Mouse (Mus musculus): ENCODE results near the gene Map4k5. TPM values are rescaled to one million over a fixed set of nuclear protein-coding genes. Genes with fewer than 3 reads are reported as not detected.

Map4k5 gene
- total RNA-seq (2021) = 10 to 100 TPM; 28.7 to 30.1 TPM
- long read RNA-seq, experiment 1, partial matches to known transcripts = 5 of 46 reads
- long read RNA-seq, experiment 1, other reads (novel, unspliced or antisense) = 41 of 46 reads
- long read RNA-seq, experiment 2, full-length matches to known transcripts = 1 of 32 reads
- long read RNA-seq, experiment 2, partial matches to known transcripts = 2 of 32 reads
- long read RNA-seq, experiment 2, other reads (novel, unspliced or antisense) = 29 of 32 reads

DNA sequence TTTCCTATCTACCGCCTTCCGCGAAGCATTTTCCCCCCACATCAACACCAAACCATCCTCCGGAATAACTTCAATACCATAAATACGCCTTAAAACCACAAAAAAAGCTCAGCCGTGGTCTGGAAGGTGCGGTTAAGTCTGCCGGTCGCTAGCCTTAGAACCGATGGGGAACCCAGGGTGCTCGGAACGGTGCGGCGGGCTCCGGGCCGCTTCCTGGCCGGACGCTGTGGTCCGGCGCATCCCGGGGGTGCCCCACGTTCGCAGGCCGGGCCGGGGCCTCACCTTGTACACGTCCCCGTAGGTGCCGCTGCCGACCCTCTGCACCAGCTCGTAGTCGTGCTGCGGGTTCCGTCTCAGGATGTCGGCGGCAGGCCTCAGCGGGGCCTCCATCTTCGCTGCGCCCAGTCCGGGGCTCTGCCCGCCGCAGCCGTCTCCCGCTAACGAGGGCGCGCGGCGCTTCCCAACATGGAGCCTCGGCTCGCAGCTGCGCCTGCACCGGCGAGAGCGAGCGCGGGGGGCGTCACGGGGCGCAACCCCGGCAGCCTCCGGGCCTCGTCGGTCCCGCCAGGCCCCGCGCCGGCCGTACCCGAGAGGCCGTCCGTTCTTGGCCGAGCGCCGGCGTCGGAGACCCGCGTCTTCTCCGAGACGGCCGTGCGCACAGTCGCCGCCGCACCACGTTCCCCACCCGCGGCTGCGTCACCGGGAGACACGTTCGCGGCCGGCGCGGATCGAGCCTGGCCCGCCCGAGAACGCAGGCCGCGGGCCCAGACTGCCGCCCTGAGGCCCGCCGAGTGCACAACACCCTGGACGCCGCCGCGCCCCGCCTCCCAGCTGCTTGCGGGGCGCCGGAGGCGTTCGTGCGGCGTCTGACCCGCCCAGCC is at the start of gene Map4k5, which contains the start of gene Atl1:
Gene Map4k5, minus strand, starts transcription at position 830 of the 881 bp plus-strand sequence.
Gene Atl1, plus strand, starts transcription at position 244 of the 881 bp plus-strand sequence.
- intact Hi-C loops (cut with DNase I) = loop anchor here (1.0 kb wide), 2 partner anchors 134 to 159 kb away; no protein-coding TSS in a partner anchor
- DNase-seq = peak; percentile 93 to 94

DNA sequence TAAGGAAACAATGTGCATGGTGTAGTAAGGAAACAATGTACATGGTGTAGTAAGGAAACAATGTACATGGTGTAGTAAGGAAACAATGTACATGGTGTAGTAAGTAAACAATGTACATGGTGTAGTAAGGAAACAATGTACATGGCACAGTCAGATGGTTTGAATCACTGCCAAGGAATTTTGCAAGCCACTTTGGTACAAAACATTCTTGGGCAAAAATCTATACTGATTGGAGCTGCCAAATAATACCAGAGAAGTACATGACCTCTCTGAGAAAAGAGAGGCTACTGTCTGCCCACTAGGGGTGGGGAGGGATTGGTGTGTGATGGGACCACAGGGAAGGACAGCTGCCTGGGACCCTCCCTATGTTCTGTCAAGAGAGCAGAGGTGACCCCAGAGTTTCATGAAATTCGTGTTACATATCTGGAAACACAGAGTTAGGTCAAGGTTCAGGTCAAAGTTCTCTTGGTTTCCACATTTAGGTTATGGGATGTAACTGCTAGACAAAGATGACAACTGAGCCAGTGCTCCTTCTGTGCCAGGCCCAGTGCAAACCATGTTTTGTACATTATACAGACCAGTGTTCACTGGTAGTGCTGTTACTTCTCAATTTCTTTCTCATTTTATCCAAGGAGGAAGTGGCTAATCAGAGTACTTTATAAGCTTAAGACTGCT is 48.8 kb upstream of the Map4k5 start:
- intact Hi-C loops (cut with DNase I) = no loop called here
- DNase-seq = no peak

DNA sequence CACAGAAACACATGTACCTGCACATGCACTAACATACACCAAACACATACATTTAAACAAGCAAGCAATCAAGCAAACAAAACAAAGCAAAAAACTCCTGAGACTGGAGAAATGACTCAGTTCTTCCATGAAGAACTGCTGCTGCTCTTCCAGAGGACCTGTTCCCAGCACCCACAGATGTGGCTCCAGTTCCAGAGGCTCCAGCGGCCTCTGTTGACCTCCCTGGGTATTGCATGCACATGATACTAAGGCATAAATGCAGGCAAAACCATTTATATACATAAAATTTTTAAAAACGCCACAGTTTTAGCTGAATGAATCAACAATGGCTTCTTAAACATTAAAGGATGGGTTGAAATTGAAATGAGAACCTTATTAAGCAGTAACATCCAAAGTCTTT is 46.3 kb upstream of the Map4k5 start:
- no peak for DNase-seq
- intact Hi-C loops (cut with DNase I) = no loop called here

DNA sequence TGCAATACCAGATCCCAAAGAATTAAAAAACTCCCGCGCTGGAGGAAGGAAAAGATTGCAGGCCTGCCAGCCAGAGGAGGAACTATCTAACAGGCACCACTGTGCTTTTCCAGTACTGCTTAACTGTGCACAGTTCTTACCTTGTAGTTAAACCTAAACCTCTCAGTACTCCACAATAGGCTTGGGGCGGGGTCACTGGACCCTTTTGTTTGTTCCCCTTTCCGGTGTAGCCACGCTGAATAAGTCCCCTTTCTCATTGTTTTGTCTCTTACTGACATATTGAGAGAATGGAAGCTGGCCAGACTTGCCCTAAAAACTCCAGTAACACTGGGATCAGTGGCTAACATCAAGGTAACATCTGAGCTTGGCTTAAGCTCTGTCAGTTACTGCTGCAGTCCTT is 44.7 kb upstream of the Map4k5 start:
- no peak for DNase-seq
- intact Hi-C loops (cut with DNase I) = no loop called here

DNA sequence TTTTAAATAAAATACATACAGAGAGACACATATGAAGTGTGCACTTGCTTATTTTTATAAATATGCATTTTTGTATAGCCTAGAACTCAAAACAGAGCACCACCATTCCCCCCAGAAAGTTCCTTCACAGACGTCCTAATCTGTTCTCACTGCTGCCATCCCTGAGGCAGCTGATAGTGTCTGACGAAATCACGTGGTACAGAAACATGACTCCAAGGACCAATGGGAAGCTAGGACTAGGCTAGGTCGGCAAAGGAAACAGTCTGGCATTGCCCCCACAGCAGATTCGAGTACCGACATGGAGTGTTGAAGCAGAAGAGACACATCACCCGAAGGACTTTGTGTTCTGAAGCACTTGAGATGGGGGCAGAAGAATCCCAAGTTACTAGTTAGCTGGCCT is 33.7 kb upstream of the Map4k5 start:
- intact Hi-C loops (cut with DNase I) = no loop called here
- DNase-seq = no peak

DNA sequence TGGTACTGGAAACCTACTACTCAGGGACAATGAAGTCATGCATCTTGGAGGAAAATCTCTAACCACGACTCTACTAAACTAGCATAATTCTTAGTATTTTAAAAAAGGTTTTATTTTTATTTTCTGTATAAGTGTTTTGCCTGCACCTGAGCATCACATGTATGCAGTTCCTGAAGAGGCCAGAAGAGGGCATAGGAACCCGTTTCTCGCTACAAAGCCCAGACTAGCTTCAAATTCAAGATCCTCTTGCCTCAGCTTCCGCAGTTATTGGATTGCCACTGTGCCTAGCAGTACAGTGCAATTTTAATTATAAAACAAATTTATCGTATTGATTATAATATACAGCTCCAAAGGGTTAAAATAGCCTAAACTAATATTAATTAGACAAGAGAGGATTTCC is 31.0 kb upstream of the Map4k5 start:
- intact Hi-C loops (cut with DNase I) = loop anchor here (5.0 kb wide), 1 partner anchor 138 kb away; no protein-coding TSS in a partner anchor

DNA sequence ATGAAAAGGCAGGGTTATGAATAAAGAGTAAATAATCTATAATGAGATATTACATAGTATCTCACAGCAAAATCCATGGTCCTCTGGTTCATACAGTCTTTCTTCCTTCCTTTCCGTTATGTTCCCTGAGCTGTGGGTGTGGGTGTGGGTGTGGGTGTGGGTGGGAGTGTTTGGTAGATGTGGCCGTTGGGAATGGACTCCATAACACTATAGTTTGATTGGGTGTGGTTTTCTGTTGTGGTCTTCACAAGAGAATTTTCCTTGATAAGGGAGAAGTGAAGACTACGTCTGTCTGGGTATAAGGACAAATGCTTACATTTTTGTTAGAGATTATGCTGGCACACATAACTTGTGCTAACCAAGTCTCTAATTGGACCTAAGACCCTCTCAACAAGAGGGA is 30.6 kb upstream of the Map4k5 start:
- intact Hi-C loops (cut with DNase I) = loop anchor here (5.0 kb wide), 1 partner anchor 139 kb away; no protein-coding TSS in a partner anchor
- DNase-seq = no peak

More for the DNA sequence above, 31.0 kb upstream of the Map4k5 start:
- DNase-seq = peak; percentile 21 to 53

DNA sequence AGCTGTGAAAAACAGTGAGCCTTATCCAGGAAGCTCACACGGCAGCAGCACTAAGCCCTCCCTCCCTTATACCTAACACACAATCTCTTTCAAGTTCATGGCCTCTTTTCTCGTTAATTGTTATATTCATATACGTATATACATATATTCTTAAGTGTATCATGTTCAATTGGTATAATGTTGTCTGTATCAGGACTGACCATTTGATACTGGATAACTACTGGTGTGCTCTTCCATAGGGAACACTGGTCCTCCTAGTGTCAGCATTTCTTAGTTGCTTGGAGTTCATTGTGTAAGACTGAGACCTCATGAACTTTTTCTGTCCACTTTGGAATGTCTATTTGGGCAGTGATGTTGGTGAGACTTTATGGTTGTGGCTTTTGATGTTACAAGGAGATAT is 30.1 kb upstream of the Map4k5 start:
- DNase-seq = peak in 1 of 2 experiments; percentile 8
- intact Hi-C loops (cut with DNase I) = loop anchor here (5.0 kb wide), 1 partner anchor 139 kb away; no protein-coding TSS in a partner anchor

DNA sequence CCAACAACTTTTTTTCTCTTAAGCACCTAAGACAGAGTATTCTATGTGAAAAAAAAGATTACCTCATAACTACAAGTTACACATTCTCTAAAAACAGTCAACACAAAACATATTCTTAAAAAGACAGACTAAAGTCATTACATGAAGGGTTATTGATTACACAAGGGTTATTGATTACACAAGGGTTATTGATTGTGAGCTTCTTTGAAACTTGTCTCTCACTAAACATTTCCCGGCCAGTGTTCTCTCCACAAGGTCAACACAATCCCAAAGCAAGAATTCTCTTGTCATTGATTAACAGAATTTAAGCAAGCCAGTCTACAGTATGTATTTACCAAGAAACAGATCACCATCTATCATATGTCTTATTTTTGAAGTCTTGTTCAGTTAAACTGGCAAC is 29.1 kb upstream of the Map4k5 start:
- intact Hi-C loops (cut with DNase I) = loop anchor here (5.0 kb wide), 1 partner anchor 140 kb away; no protein-coding TSS in a partner anchor
- DNase-seq = no peak

DNA sequence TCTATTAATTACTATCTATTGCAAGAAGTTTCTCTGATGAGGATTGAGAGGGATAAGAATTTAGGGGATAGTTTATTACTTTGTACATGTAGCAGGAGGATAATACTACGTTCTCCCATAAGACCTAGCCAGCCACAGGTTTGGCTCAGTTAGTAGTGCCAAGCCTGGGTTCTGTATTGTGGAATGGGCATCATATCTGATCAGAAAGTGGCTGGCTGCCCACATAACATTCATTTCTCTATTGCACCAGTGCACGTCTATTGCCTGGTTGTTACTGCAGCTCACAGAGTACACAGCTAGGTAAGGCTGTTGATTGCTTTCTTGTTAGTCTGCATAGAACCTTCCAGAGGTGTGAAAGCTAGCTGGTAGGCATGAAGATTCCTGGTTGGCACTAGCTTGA is 24.9 kb upstream of the Map4k5 start:
- intact Hi-C loops (cut with DNase I) = no loop called here
- DNase-seq = no peak

DNA sequence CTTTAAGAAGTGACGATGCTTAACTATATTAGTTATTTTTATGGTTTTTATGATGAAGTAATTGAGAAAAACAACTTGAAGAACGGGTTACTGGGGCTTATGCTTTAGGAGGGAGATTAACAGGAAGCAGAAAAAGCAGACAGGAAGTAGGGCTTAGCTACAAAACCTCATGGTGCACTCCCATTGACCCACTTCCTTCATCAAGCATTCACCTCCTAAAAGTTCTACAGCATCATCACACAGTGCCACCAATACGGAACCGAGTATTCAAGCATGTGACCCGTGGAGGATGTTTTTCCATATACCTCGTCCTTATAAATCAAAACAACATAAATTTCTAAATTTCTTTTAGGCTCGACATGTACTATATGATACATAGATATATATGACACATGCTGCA is 19.7 kb upstream of the Map4k5 start:
- DNase-seq = no peak

DNA sequence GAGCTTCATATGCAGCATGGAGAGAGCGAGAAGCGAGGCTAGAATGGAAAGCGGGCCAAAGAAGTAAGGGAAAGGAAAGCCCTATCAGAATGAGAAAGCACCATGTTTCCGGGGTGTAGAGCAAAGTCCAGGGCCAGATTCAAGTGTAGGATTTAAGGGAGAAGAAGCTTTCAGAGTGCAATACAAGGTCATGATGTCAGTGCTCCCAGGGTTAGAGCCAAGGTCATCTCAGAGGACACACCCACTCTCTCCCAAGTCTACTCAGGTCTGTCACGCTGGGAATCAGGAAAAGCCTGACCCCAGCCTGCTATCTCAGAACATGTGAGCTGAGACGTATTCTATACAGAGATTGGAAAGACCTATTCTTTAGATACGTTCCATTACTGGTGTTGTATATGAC is 18.9 kb upstream of the Map4k5 start:
- DNase-seq = no peak
- intact Hi-C loops (cut with DNase I) = no loop called here

More for the DNA sequence above, 19.7 kb upstream of the Map4k5 start:
- intact Hi-C loops (cut with DNase I) = no loop called here

DNA sequence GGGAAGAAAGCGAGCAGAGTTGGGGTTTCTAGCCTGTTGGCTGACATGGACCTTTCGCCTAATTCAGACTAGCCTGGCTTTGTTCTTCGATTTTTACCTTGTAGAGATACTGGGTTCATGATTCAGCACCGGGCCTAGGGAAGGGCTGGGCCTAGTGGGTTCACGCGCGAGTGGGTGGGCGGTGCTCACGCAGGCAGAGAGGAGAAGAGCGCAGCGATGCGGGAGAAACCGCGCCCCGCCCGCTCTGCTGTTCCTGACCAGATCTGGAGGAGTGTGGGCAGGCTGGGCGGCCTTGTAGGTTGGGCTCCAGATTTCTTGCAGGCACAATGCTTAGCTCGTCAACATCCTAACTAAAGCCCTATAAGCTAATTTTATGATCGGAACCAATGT is 15.5 kb upstream of the Map4k5 start:
- intact Hi-C loops (cut with DNase I) = no loop called here
- no peak for DNase-seq

DNA sequence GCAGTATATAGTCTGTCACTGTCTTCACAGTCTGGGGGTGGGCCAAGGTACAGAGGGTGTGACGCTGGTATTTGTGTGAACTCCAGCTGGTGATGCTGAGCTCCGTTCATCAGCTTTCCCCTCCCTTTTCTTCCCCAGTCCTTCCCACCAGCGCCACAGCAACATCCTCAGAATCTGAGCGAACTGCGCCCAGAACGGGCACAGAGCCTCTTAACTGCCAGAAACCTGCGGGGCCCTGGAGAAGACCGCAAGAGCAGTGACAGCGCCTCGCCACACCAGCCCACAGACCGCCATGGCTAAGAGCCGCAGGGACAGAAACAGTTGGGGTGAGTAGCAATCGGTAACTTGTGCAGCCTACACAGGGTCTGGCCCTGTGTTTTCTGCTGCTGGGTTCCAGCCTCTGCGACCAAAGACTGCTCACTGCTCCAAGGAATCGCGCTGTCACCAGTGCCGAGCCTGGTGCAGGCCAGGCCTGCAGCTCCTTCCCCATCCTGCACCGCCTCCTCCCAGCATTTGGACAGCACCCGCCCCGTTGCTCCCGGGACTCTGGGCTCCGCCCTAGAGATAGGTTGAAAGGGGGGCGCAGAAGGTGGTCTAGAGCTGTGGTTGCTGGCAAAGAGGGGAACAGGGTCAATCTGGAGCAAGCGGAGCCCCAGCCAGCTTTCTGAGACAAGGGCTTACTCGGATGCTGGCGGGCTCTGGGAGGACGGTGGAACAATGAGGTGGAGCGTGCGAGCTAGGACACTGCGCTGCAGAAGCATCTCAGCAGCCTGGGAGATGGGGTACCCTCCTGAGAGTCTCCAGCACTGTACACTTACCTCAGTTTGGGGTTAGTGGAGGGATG is 14.9 kb upstream of the Map4k5 start:
- intact Hi-C loops (cut with DNase I) = no loop called here
- DNase-seq = peak in 1 of 2 experiments; percentile 20

DNA sequence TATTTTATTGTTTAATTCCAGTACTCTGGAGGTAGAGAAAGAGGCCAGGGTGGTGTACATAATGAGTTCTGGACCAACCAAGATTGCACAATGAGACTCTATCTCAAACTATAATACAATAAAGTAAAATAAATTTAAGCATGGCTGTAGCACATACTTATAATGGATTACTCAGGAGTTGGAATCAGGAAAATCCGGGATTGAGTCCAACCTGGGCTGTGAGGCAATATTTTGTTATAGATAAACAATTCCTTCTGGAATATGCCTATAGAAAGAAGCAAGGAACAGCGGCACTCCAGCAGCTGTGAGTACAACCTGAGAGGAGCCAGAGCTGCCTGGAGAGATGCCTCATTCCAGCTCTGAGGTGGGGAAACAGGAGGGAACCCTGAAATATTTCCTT is 12.0 kb upstream of the Map4k5 start:
- intact Hi-C loops (cut with DNase I) = no loop called here
- no peak for DNase-seq

DNA sequence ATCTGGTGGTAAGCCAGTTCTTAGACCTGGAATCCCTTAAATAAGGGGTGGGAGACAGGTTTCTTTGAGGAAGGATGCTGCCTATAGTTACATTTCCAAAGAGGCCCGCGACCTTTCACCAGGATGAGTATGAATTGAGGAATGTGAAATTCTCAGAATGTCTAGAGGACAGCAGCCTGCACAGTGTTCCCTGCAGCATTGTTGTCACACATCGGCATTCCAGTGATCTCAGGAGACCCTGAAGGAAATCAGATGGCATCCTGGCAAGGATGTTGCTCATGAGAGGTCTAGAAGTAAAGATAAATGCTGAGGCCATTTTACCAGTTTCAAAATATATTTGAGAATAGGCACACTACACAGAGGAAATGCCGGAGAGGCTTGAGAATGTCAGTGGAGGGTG is 5.1 kb upstream of the Map4k5 start:
- peak in 1 of 2 experiments; percentile 29 for DNase-seq
- intact Hi-C loops (cut with DNase I) = no loop called here

DNA sequence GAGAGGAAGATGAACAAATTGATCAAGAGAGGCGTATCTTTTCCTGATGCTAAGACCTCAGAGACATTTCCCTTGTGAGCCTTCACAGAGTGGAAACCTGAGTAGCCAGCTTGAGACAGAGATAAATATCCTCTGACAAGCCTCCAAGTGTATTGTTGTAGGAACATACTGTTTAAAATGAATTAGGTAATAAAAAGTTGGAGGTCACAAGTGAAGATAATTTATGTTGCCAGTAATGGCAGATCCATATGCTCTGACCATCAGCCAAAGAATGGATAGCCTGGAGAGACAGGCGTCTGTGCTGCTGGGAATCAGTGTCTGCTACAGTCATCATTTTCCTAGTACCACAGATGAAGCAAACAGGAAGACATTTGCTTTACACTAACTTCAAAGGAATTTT is 2.0 kb upstream of the Map4k5 start:
- intact Hi-C loops (cut with DNase I) = no loop called here
- no peak for DNase-seq

DNA sequence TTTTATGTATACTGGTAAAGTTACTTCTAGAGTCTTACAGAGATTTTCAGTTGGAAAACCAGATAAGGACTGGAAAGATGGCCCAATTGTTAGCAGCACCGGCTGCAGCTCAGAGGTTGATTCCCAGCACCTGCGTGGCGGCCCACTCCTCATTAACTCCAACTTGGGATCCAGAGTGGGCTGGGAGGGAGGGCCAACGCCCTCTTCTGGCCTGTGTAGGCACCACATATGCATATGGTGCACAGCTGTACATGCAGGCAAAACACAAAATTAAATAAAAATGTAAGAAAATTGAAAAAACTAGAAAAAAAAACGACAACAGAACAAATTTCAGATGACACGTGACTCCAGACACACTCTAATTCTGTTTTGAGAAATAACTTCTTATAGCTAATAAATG is 927 bp upstream of the Map4k5 start:
- intact Hi-C loops (cut with DNase I) = loop anchor here (1.0 kb wide), 1 partner anchor 136 kb away; no protein-coding TSS in a partner anchor

DNA sequence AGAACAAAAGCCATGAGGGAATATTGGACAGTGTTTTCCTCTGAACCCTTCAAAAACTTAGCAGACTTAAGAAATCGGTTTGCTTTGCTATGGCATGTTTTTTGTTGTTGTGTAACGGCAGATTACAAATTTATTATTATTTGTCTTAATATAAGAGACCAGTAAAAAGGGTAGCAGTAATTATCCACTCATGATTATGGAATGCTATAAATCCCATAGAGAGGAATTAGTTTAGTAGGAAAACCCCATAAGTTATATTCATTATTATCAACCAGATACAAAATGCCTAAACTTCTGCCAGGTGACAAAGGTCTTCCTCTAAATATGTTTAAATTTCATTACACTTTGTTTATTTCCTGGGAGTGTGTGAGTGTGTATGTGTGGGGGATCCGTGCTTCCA is 1.3 kb downstream of the Map4k5 start:
- intact Hi-C loops (cut with DNase I) = loop anchor here (1.0 kb wide), 1 partner anchor 158 kb away; no protein-coding TSS in a partner anchor
- DNase-seq = no peak

More for the DNA sequence above, 927 bp upstream of the Map4k5 start:
- DNase-seq = no peak

DNA sequence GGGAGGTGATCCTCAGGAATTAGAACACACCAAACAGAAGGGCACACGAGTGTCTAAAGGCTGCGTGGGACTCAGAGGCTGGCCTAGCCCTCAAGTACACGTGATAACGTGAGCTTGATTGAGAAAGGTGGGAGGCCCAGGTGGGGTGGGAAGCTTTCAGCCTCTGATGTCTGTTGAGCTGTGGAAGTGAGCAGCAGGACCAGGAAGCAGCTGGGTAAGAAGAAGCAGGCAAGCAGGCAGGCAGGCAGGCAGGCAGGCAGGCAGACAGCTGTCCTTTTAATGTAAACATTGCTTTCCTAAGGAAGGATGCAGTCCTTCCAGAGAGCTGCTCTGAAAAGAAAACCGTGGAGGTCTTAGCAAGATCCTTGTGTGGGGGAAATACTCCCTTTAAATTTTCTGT is 2.5 kb downstream of the Map4k5 start:
- DNase-seq = no peak
- intact Hi-C loops (cut with DNase I) = no loop called here

Measured in heart, postnatal 14 days (tissue).